Mouse (Mus musculus) inflammation-experienced regulatory T-cells (primary cell): Measurements from ENCODE around the gene Hpcal1. TPM values are rescaled to one million over a fixed set of nuclear protein-coding genes. Genes with fewer than 3 reads are reported as not detected.

Source experiments
- polyA plus RNA-seq, 2 experiments: library from polyadenylated mRNA; unstranded; fragments of 100-300 nt; shearing (Covaris generic); gene quantifications; one replicate each; pipeline ENCODE4 v1.2.1; 2017

Gene Hpcal1
- 10 to 100 TPM; 60.2 to 87.0 TPM for polyA plus RNA-seq

DNA sequence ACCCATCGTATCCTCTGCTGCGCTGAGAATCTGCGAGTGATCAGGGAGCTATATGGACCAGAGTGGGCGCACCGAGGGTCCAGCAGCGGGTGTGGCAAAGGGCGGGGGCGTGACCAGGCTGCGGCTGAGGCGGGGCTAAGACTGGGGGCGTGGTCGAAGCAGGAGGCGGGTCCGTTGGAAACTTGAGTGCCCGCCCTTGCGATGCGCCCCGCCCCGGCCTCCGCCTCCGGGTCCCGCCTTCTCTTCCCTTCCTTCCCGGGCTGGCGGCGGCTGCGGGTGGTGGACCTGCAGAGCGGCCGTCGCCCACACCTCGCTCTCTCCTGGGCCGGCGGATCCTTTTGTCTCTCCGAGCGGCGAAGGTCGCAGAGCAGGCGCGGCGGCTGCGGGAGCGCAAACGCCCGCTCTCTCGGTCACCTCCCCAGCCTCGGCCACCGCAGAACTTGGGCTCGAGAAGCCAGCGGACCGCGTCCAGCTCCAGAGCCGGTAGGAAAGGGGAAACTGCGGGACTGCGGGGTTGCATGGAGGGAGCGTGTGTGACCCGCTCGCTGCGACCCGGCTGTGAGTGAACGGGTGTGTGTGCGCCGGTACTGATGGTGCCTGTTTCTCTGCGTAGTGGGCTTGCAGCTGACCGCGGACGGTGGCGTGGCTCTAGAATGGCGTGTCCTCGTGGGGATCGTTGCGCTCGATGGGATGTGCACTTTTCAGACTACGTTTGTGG lies at the start of gene Hpcal1:
Gene Hpcal1 (plus strand): TSS at position 293 of the 718 bp plus-strand sequence.

Other genes starting within 250 kb of the Hpcal1 start
- gene Odc1, start 146.1 kb upstream of the Hpcal1 start, polyA plus RNA-seq: 100 to 1,000 TPM in 1 of 2 experiments, 10 to 100 TPM in 1; 66.7 to 164 TPM